Mouse (Mus musculus) heart, embryonic 14.5 days (tissue): Measurements from ENCODE around the gene Prss2. TPM values are rescaled to one million over a fixed set of nuclear protein-coding genes. Genes with fewer than 3 reads are reported as not detected.
"Not testable (repeated sequence)": the region's sequence is repeated elsewhere in the genome, so short reads cannot be mapped to it uniquely, and the experiment has no call there.

Experiments used
- ATAC-seq: fragments of 200-750 bp; cut with Nextera tagmentation; 2 replicates; pipeline ENCODE4 v1.8.0; 2017; ENCODE audit warnings: low read depth, moderate TSS enrichment; ENCODE audit not compliant: insufficient number of reproducible peaks, insufficient read depth, low FRiP score
- H3K27ac ChIP-seq, 2 experiments: fragments of 200-500 bp in 1 of 2; fragments of 300-500 bp in 1 of 2; sonication (generic) in 1 of 2; replicated peaks in 1 of 2; 2 replicates each; pipeline ENCODE4 v1.5.1; 2012 to 2014; ENCODE audit warnings: low read depth in 2 of 2, low read length in 2 of 2, control low read depth in 1 of 2, mild to moderate bottlenecking in 1 of 2, mixed read lengths in 1 of 2; ENCODE audit not compliant: control insufficient read depth in 1 of 2, insufficient read depth in 1 of 2
- H3K27me3 ChIP-seq: fragments of 300-500 bp; sonication (generic); 2 replicates; pipeline ENCODE4 v1.6.1; 2014; ENCODE audit warnings: mild to moderate bottlenecking, low read length, control low read depth; ENCODE audit not compliant: control insufficient read depth, insufficient read depth
- H3K36me3 ChIP-seq: fragments of 300-500 bp; sonication (generic); 2 replicates; pipeline ENCODE4 v1.6.1; 2014; ENCODE audit warnings: mild to moderate bottlenecking, control low read depth, low read length, mixed read lengths; ENCODE audit not compliant: control insufficient read depth, insufficient read depth
- H3K4me1 ChIP-seq, 2 experiments: fragments of 200-500 bp in 1 of 2; fragments of 300-500 bp in 1 of 2; sonication (generic) in 1 of 2; 2 replicates each; pipeline ENCODE4 v1.6.1; 2012 to 2014; ENCODE audit warnings: low read length in 2 of 2, control low read depth in 1 of 2, mixed read lengths in 1 of 2; ENCODE audit not compliant: control insufficient read depth in 2 of 2, insufficient read depth in 2 of 2
- H3K4me2 ChIP-seq: fragments of 300-500 bp; sonication (generic); 2 replicates; pipeline ENCODE4 v1.6.1; 2014; ENCODE audit warnings: mild to moderate bottlenecking, low read length
- H3K4me3 ChIP-seq, 2 experiments: fragments of 200-500 bp in 1 of 2; fragments of 300-500 bp in 1 of 2; sonication (generic) in 1 of 2; 2 replicates each; pipeline ENCODE4 v1.5.1; 2012 to 2014; ENCODE audit warnings: low read length in 2 of 2, mild to moderate bottlenecking in 2 of 2, control low read depth in 1 of 2, low read depth in 1 of 2, moderate library complexity in 1 of 2; ENCODE audit not compliant: control insufficient read depth in 1 of 2, insufficient read depth in 1 of 2
- H3K9ac ChIP-seq: fragments of 300-500 bp; sonication (generic); 2 replicates; pipeline ENCODE4 v1.6.1; 2014; ENCODE audit warnings: mild to moderate bottlenecking, low read length
- H3K9me3 ChIP-seq: fragments of 300-500 bp; sonication (generic); 2 replicates; pipeline ENCODE4 v1.6.1; 2016; ENCODE audit warnings: low read length, control low read depth; ENCODE audit not compliant: control insufficient read depth
- WGBS: fragments of 180-500 bp; shearing (Covaris S2); extraction: QIAGEN DNeasy Blood & Tissue Kit; methylation state at CpG from one replicate; pipeline ENCODE4 v1.1.7; 2014; 5-methylcytosine and 5-hydroxymethylcytosine counted together
- polyA plus RNA-seq: library from polyadenylated mRNA; unstranded; fragments of >200 nt; fragmentation: Nextera tagmentation; extraction: Ambion mirVana; gene quantifications from 2 replicates; pipeline ENCODE4 v1.2.1, GENCODE M21; 2014

The Prss2 gene
- polyA plus RNA-seq, 1 experiment from 2014 or later: not detected

- Histone ChIP-seq H3K9me3 (no peaks in the 10 kb centered on the region), H3K27ac (no peak overlapping the region), H3K36me3 (no peaks in the 10 kb centered on the region), H3K4me3 (no peak overlapping the region), H3K4me2 (no peak overlapping the region), H3K9ac (no peak overlapping the region), H3K27me3 (no peaks in the 10 kb centered on the region), H3K4me1 (no peaks in the 10 kb centered on the region)
- no peak for ATAC-seq
- WGBS: 72% methylated on average over 4 of the region's 4 CpGs
These were observed 10.6 kb downstream of the Prss2 start for GRCm38 (mm10) chr6:41532181-41532580.

- WGBS: 74% methylated on average over 8 of the region's 8 CpGs
- Histone ChIP-seq H3K36me3 (no peaks in the 10 kb centered on the region), H3K9ac (no peak overlapping the region), H3K4me2 (no peak overlapping the region), H3K27me3 (no peaks in the 10 kb centered on the region), H3K4me1 (no peaks in the 10 kb centered on the region), H3K9me3 (no peaks in the 10 kb centered on the region), H3K27ac (no peak overlapping the region), H3K4me3 (no peak overlapping the region)
- no peak for ATAC-seq
These were observed 11.2 kb downstream of the Prss2 start for GRCm38 (mm10) chr6:41532687-41533284.

- Histone ChIP-seq H3K4me3 (no peak overlapping the region), H3K27ac (no peak overlapping the region), H3K4me1 (no peaks in the 10 kb centered on the region), H3K4me2 (no peak overlapping the region), H3K27me3 (0 out of 2 replicates have a peak, but pooled peaks cover under 1% of the 10 kb centered on the region), H3K36me3 (no peaks in the 10 kb centered on the region), H3K9ac (no peak overlapping the region), H3K9me3 (no peaks in the 10 kb centered on the region)
- 88% methylated on average over 1 of the region's 1 CpGs for WGBS
- ATAC-seq: no peak
These were observed 15.8 kb downstream of the Prss2 start for GRCm38 (mm10) chr6:41537376-41537775.

GRCm38 (mm10) chr6:41538296-41538695, 16.7 kb downstream of the Prss2 start:
- not testable (repeated sequence) for H3K27ac ChIP-seq, H3K9ac ChIP-seq, ATAC-seq, H3K27me3 ChIP-seq, H3K9me3 ChIP-seq, H3K4me2 ChIP-seq, H3K4me3 ChIP-seq, H3K36me3 ChIP-seq, H3K4me1 ChIP-seq
- 80% methylated on average over 5 of the region's 8 CpGs for WGBS

GRCm38 (mm10) chr6:41540746-41541145, 19.2 kb downstream of the Prss2 start:
- Histone ChIP-seq H3K9me3 (no peaks in the 10 kb centered on the region), H3K4me2 (no peak overlapping the region), H3K9ac (no peak overlapping the region), H3K4me1 (no peaks in the 10 kb centered on the region), H3K36me3 (no peaks in the 10 kb centered on the region), H3K4me3 (no peak overlapping the region), H3K27ac (no peak overlapping the region), H3K27me3 (0 out of 2 replicates have a peak, but pooled peaks cover 8% of the 10 kb centered on the region)
- ATAC-seq: no peak

GRCm38 (mm10) chr6:41541746-41542145, 20.2 kb downstream of the Prss2 start:
- H3K4me1 ChIP-seq: no peaks in the 10 kb centered on the region
- H3K36me3 ChIP-seq: no peaks in the 10 kb centered on the region
- H3K9ac ChIP-seq: no peak overlapping the region
- H3K4me3 ChIP-seq: no peak overlapping the region
- ATAC-seq: no peak
- 0 out of 2 replicates have a peak, but pooled peaks cover 8% of the 10 kb centered on the region for H3K27me3 ChIP-seq
- H3K9me3 ChIP-seq: no peaks in the 10 kb centered on the region
- WGBS: 48% methylated on average over 1 of the region's 1 CpGs
- no peak overlapping the region for H3K27ac ChIP-seq
- no peak overlapping the region for H3K4me2 ChIP-seq

GRCm38 (mm10) chr6:41542983-41543382, 21.4 kb downstream of the Prss2 start:
- H3K9ac ChIP-seq: no peak overlapping the region
- peak overlapping the region; percentile 75 for H3K4me2 ChIP-seq
- H3K27me3 ChIP-seq: 0 out of 2 replicates have a peak, but pooled peaks cover 8% of the 10 kb centered on the region
- H3K4me3 ChIP-seq: peak overlapping the region in 1 of 2 experiments; percentile 36; a peak in 2 of 4 replicates
- no peak overlapping the region for H3K27ac ChIP-seq
- H3K4me1 ChIP-seq: no peaks in the 10 kb centered on the region
- no peak for ATAC-seq
- no peaks in the 10 kb centered on the region for H3K36me3 ChIP-seq
- H3K9me3 ChIP-seq: no peaks in the 10 kb centered on the region
- 12% methylated on average over 3 of the region's 3 CpGs for WGBS
